Mouse (Mus musculus): ENCODE data around the gene Galnt15. TPM values are rescaled to one million over a fixed set of nuclear protein-coding genes. Genes with fewer than 3 reads are reported as not detected.

Gene Galnt15
- under 1 TPM; 0.07 to 0.12 TPM for polyA plus RNA-seq (2017; shearing (Covaris generic))

DNA sequence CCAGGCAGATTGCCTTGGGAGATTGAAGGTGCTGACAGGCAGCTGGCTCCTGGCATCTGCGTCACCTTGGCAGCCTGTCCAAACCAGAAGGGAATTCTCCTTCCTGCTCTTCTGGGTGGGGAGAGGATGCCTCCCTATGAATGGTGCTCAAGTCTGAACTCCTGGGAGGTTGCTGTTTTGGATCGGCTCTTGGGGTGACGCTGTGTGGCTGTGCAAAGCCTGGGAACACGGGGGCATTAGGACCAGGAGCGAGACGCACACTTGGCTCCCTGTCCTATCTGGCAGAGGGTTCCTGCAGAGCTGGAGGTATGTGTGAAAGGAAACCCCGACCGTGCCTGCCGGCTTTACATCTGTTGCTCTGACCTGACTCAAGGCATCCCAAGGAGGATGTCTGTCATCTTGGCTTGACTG is at the start of gene Galnt15:
Galnt15 (plus strand) TSS at position 309 of the 411 bp plus-strand sequence.

DNA sequence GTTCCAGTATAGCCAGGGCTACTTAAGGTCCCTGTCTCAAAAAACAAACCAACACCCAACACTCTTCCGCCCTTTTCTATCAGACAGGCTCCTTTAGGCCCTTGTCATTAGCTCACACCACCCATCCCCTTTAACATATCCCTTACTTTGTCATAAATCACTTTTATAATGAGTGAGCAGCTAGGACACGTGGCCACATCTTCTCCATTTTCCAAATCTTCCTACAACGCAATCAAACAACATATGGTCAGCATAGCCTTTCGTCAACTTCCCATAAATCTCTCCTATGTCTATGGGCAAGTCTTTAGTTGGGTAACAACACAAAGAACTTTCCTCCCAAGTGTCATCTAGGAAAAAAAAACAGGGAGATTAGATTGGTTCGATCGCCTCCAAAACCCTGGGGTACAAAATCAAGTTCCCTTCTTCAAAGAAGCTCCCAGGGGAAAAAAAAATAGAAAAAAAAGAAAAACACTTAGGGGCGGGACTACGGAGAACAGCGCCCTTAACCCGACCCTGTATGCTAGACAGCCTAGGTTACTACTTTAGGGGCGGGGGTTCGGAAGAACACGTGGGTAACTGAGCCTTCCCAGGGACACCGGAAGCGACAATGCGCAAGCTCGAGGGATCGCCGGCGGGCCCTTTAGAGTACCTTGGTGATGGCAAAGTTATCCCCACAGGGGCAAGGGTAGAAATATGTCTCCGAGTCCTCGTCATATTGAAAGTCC is 56.1 kb downstream of the Galnt15 start, which contains the start of gene Oxnad1:
Oxnad1 (plus strand) TSS at position 614 of the 725 bp plus-strand sequence.

DNA sequence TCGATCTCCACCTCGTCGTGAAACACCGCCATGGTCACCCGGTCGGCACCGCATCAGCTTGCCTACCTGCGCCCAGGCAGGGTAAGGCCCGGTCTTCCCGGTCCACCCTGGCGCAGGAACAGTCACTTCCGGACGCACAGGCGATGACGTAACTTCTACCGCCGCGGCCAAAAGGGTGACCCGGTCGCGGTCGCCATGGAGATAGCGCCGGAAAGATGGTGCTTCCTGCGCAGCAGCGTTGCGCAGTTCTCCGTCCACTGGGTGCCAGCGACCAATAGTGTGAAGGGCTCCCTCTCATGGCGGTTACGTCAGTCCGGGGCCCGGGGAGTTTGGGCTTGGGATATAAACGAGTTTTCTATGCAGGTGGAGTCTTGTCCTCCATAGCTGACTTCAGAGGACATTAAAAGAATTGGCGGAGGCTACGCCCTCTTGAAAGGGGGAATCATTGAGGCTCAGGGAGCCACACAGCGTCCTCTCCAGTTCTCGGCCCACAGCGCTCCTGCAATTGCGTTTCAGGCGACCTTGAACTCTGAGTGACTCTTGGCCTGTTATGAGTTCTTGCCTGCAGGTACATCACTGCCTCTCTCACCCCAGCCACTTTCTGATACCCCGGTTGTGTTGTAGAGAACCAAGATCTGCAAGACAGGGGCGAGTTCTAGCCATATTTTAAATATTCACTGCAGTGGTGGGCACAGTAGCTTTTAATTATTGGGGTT is 56.9 kb downstream of the Galnt15 start, which contains the start of gene Dph3:
Dph3 (minus strand) TSS at position 244 of the 716 bp plus-strand sequence.

Other genes starting within 250 kb of the Galnt15 start
- gene Ankrd28, start 198.3 kb upstream of the Galnt15 start, polyA plus RNA-seq (2017; shearing (Covaris generic)), result 10 to 100 TPM; 14.1 to 19.3 TPM
- gene Oxnad1, start 56.4 kb downstream of the Galnt15 start, polyA plus RNA-seq (2017; shearing (Covaris generic)), result 10 to 100 TPM; 13.0 to 14.5 TPM
- 10 to 100 TPM; 73.5 to 77.7 TPM for gene Dph3, start 56.7 kb downstream of the Galnt15 start, polyA plus RNA-seq (2017; shearing (Covaris generic))
- not detected for gene Msmb, start 113.0 kb downstream of the Galnt15 start, polyA plus RNA-seq (2017; shearing (Covaris generic))
- 10 to 100 TPM; 72.7 to 99.2 TPM for gene Ncoa4, start 130.9 kb downstream of the Galnt15 start, polyA plus RNA-seq (2017; shearing (Covaris generic))
- gene Timm23, start 172.9 kb downstream of the Galnt15 start, polyA plus RNA-seq (2017; shearing (Covaris generic)), result 100 to 1,000 TPM in 1 of 2 experiments, 10 to 100 TPM in 1; 89.6 to 103 TPM
- 10 to 100 TPM; 69.8 to 72.8 TPM for gene Parg, start 173.0 kb downstream of the Galnt15 start, polyA plus RNA-seq (2017; shearing (Covaris generic))

Measured in inflammation-experienced regulatory T-cells (primary cell).